Mouse (Mus musculus): Measurements from ENCODE around the gene Akr1b10. TPM values are rescaled to one million over a fixed set of nuclear protein-coding genes. Genes with fewer than 3 reads are reported as not detected.
A peak's percentile ranks its signal among the peaks of the same experiment; 100 is the strongest.

The Akr1b10 gene
- 97.1 and 102 TPM in 2 replicates for polyA plus RNA-seq (2012; ENCODE audit: insufficient read depth, insufficient read length, missing spikeins)

GRCm38 (mm10) chr6:34384110-34384661 is at the start of gene Akr1b10:
Akr1b10 (plus strand) TSS chr6:34384218.
- TF ChIP-seq POLR2A (IDR thresholded peaks at IDR 0.05; ENCODE audit: borderline replicate concordance, low read depth, low read length) (0 out of 2 replicates have a peak, but pooled peaks have one; percentile 19), CTCF (IDR thresholded peaks at IDR 0.05; ENCODE audit: low read depth, low read length) (no peak)
- H3K27ac ChIP-seq (ENCODE audit: insufficient read depth, low read depth, low read length), result peak within 1 kb of the TSS; percentile 86
- peak within 1 kb of the TSS; percentile 81 for H3K4me3 ChIP-seq (ENCODE audit: insufficient read depth, low read length)
- 0 out of 2 replicates have a peak, but pooled peaks cover 2% of the 10 kb centered on the region for H3K4me1 ChIP-seq (ENCODE audit: control insufficient read depth, insufficient read depth, low read length)

DNA sequence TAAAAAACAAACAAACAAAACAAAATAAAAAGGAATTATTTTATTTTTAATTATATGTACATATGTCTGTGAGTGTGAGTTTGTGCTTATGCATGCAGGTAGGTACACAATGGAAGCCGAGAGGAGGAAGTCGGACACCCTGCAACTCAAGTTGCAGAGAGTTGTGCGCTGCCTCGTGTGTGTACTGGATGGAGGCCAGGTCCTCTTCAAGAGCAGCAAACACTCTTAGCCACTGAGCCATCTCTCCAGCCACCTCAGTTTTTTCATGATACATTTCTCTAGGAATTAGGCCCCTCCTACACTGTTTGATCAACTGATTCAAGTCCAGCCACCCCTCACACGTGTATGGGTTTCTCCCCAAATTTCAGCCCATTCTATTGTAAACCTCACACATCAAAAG is 49.3 kb upstream of the Akr1b10 start:
- Histone ChIP-seq H3K27ac (ENCODE audit: insufficient read depth, low read depth, low read length) (no peak overlapping the region), H3K4me1 (ENCODE audit: control insufficient read depth, insufficient read depth, low read length) (0 out of 2 replicates have a peak, but pooled peaks cover 5% of the 10 kb centered on the region), H3K4me3 (ENCODE audit: insufficient read depth, low read length) (no peak overlapping the region)
- no peak for TF ChIP-seq CTCF (IDR thresholded peaks at IDR 0.05; ENCODE audit: low read depth, low read length)

GRCm38 (mm10) chr6:34337799-34338198 is 46.2 kb upstream of the Akr1b10 start:
- Histone ChIP-seq H3K4me3 (ENCODE audit: insufficient read depth, low read length) (no peak overlapping the region), H3K27ac (ENCODE audit: insufficient read depth, low read depth, low read length) (no peak overlapping the region), H3K4me1 (ENCODE audit: control insufficient read depth, insufficient read depth, low read length) (peaks cover 8% of the 10 kb centered on the region)
- TF ChIP-seq CTCF (IDR thresholded peaks at IDR 0.05; ENCODE audit: low read depth, low read length) (no peak), POLR2A (IDR thresholded peaks at IDR 0.05; ENCODE audit: borderline replicate concordance, low read depth, low read length) (no peak)

DNA sequence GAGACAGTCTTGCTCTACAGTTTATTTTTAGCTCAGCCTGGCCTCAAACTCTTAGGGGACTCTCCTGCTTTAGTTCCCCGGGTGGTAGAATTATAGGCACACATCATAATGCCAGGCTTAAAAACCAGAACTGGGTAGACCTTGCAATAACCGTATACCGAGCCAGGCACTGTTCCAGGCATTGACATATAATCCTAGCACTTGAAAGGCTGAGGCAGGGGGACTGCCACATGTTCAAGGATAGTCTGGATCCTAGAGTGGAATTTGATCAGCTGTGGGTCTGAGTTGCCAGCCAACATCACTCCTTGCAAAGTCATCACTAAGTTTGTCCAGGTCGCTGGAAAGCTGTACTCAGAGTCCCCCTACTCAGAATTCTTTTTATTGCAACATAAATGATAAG is 42.0 kb upstream of the Akr1b10 start:
- TF ChIP-seq CTCF (IDR thresholded peaks at IDR 0.05; ENCODE audit: low read depth, low read length) (no peak), POLR2A (IDR thresholded peaks at IDR 0.05; ENCODE audit: borderline replicate concordance, low read depth, low read length) (no peak)
- no peak overlapping the region for H3K27ac ChIP-seq (ENCODE audit: insufficient read depth, low read depth, low read length)
- peaks cover 16% of the 10 kb centered on the region for H3K4me1 ChIP-seq (ENCODE audit: control insufficient read depth, insufficient read depth, low read length)
- H3K4me3 ChIP-seq (ENCODE audit: insufficient read depth, low read length), result no peak overlapping the region

GRCm38 (mm10) chr6:34342476-34342875 is 41.5 kb upstream of the Akr1b10 start:
- TF ChIP-seq POLR2A (IDR thresholded peaks at IDR 0.05; ENCODE audit: borderline replicate concordance, low read depth, low read length) (no peak), CTCF (IDR thresholded peaks at IDR 0.05; ENCODE audit: low read depth, low read length) (no peak)
- Histone ChIP-seq H3K27ac (ENCODE audit: insufficient read depth, low read depth, low read length) (no peak overlapping the region), H3K4me3 (ENCODE audit: insufficient read depth, low read length) (no peak overlapping the region), H3K4me1 (ENCODE audit: control insufficient read depth, insufficient read depth, low read length) (peaks cover 16% of the 10 kb centered on the region)

GRCm38 (mm10) chr6:34343426-34343825 is 40.6 kb upstream of the Akr1b10 start:
- Histone ChIP-seq H3K27ac (ENCODE audit: insufficient read depth, low read depth, low read length) (no peak overlapping the region), H3K4me1 (ENCODE audit: control insufficient read depth, insufficient read depth, low read length) (peaks cover 16% of the 10 kb centered on the region), H3K4me3 (ENCODE audit: insufficient read depth, low read length) (no peak overlapping the region)
- no peak for TF ChIP-seq CTCF (IDR thresholded peaks at IDR 0.05; ENCODE audit: low read depth, low read length)
- TF ChIP-seq POLR2A (IDR thresholded peaks at IDR 0.05; ENCODE audit: borderline replicate concordance, low read depth, low read length), result no peak

DNA sequence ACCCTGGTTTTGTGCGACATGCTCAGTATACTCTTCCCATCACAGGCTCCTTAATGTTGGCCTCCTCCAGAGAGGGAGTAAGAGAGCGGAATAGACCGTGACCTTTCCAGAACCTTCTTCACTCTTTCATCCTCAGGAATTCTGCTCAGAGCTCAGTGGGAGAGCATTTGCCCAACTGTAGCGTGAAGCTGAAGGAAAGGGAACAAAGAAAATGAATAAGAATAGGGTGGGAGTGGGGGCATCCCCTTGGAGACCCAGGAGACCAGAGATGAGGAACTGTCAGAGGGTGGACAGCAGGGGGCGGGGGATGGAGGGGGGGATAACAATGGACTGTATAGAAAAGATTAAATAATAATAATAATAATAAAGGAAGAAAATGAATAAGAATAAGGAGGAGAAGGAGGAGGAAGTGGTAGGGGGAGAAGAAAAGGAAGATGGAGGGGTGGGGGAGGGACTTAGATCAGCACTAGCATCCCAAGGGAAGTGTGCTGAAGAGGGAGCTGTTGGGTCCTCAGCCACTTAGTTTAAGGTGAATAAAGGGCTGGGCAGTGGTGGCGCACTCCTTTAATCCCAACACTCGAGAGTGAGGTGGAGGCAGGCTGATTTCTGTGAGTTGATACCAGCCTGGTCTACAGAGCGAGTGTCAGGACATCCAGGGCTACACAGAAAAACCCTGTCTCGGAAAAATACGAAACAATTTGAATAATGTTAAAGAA is 39.7 kb upstream of the Akr1b10 start:
- Histone ChIP-seq H3K4me3 (ENCODE audit: insufficient read depth, low read length) (no peak overlapping the region), H3K4me1 (ENCODE audit: control insufficient read depth, insufficient read depth, low read length) (peaks cover 15% of the 10 kb centered on the region), H3K27ac (ENCODE audit: insufficient read depth, low read depth, low read length) (no peak overlapping the region)
- no peak for TF ChIP-seq CTCF (IDR thresholded peaks at IDR 0.05; ENCODE audit: low read depth, low read length)
- no peak for TF ChIP-seq POLR2A (IDR thresholded peaks at IDR 0.05; ENCODE audit: borderline replicate concordance, low read depth, low read length)

DNA sequence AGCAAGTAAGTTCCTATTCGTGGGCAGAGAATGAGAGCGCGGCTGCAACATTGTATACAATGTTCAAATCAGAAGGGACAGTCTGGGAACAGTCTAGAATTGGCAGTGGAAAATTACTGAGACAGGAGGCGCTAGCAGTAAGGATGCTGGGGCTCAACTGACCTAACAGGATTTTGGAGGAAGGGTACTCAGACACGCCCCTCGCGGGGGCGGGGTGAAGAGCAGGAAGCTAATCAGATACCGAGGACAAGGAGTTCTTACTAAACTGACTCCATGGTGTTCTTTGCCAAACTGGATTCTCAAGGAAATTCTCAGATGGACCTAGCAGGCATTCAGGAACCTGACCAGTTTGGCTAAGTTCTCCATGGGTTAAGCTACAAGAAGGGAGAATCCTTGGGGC is 39.1 kb upstream of the Akr1b10 start:
- no peak for TF ChIP-seq CTCF (IDR thresholded peaks at IDR 0.05; ENCODE audit: low read depth, low read length)
- TF ChIP-seq POLR2A (IDR thresholded peaks at IDR 0.05; ENCODE audit: borderline replicate concordance, low read depth, low read length), result no peak
- Histone ChIP-seq H3K27ac (ENCODE audit: insufficient read depth, low read depth, low read length) (no peak overlapping the region), H3K4me3 (ENCODE audit: insufficient read depth, low read length) (no peak overlapping the region)

DNA sequence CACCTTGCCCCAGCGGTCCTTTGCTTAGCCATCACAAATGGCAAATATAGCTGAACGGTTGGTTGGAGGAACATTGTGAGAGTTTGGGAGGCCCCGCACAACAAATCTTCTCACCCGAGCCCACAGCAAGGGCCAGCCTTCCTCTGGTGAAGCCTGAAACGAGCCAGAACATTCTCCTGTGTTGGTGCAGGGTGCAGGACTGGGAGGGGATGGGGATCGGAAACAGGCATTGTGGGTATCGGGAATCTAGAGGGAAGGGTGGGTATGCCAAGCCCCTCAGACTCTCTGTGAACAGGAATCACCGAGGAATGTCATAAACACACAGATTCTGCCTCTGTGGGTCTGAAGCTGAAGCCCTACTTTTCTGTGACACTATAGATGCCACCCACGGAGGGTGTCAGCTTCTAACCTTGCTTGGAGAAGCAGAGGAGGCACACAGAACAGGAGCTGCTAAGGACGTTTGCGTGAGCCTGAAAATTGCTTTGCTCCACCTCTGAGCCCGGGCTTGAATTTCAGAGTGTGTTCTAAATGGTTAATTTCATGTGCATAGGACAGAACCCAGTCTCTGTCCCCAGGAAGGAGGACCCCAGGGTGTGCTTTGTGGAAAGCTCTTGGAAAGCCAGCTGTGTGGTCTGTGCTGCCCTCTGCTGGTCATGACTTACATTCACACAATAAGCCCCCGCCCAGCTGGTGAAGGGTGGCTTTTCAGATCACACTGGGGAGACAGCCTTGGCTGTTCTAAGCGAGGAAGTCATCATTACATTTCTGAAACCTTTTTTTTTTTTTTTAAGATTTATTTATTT is 37.7 kb upstream of the Akr1b10 start:
- H3K4me3 ChIP-seq (ENCODE audit: insufficient read depth, low read length), result no peak overlapping the region
- H3K27ac ChIP-seq (ENCODE audit: insufficient read depth, low read depth, low read length), result no peak overlapping the region
- TF ChIP-seq POLR2A (IDR thresholded peaks at IDR 0.05; ENCODE audit: borderline replicate concordance, low read depth, low read length) (no peak), CTCF (IDR thresholded peaks at IDR 0.05; ENCODE audit: low read depth, low read length) (peak; percentile 90)
- peaks cover 14% of the 10 kb centered on the region for H3K4me1 ChIP-seq (ENCODE audit: control insufficient read depth, insufficient read depth, low read length)

More for the DNA sequence above, 39.1 kb upstream of the Akr1b10 start:
- peaks cover 11% of the 10 kb centered on the region for H3K4me1 ChIP-seq (ENCODE audit: control insufficient read depth, insufficient read depth, low read length)

All from bone marrow macrophage, adult 2 months (primary cell).